Mouse (Mus musculus): ENCODE data around the gene Olfr1356. TPM values are rescaled to one million over a fixed set of nuclear protein-coding genes. Genes with fewer than 3 reads are reported as not detected.

Olfr1356 gene
- total RNA-seq (2023), result not detected

DNA sequence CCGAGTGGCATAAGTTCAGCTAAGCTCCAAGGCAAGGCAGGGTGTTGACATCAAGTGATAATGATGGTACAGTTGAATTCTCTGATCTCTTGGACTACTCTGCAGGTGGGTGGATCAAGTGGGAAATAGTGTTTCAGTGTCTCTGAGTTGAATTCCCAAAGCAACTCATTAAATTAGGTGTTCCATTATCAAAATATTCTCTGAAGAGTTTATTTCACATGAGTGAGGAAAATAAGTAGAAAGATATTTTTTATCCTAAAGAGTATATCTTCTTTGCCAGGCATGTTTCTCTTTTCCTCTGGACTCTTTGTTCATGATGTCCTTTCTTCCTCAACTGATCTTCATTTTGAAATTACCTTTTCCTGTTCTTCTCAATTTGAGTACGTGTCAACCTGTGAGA lies at the start of gene Olfr1356:
Gene Olfr1356 (minus strand): TSS at position 101 of the 400 bp plus-strand sequence.

DNA sequence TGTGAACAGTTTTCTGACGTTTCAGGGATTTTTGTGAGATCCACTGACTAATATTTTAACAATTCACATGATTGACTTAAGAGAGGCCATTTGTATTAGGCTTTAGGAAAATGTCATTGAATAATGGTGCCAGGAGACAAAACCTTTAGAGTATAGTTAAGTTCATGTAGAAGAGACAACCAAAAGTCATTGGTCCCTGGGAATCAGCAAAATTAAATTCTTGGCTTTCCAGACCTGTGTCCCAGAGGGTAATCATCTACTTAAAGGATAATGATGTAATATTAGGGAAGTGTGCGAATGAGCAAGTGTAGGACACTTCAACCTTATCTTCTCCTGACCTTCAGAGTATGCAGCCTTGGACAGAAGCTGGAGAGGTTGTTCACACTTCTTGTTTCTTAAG lies 23.3 kb upstream of the Olfr1356 start, which contains the start of gene Olfr1355:
Gene Olfr1355 (plus strand): TSS at position 301 of the 400 bp plus-strand sequence.

Other genes with a start within 250 kb of the Olfr1356 start
- not detected for gene Olfr1357, start 234.1 kb downstream of the Olfr1356 start, total RNA-seq (2023)
- gene Casp14, start 133.9 kb downstream of the Olfr1356 start, total RNA-seq (2023), result not detected
- not detected for gene Ccdc105, start 99.1 kb downstream of the Olfr1356 start, total RNA-seq (2023)
- gene Slc1a6, start 71.7 kb downstream of the Olfr1356 start, total RNA-seq (2023), result not detected
- gene Olfr1355, start 23.4 kb upstream of the Olfr1356 start, total RNA-seq (2023), result not detected
- not detected for gene Olfr1354, start 61.0 kb upstream of the Olfr1356 start, total RNA-seq (2023)
- not detected for gene Olfr8, start 98.5 kb upstream of the Olfr1356 start, total RNA-seq (2023)
- not detected for gene Olfr1353, start 111.1 kb upstream of the Olfr1356 start, total RNA-seq (2023)
- gene Olfr1352, start 128.9 kb upstream of the Olfr1356 start, total RNA-seq (2023), result not detected
- not detected for gene Olfr1351, start 160.3 kb upstream of the Olfr1356 start, total RNA-seq (2023)
- not detected for gene Olfr57, start 176.6 kb upstream of the Olfr1356 start, total RNA-seq (2023)
- gene 2610008E11Rik, start 245.4 kb upstream of the Olfr1356 start, total RNA-seq (2023), result 21.3 TPM